Mouse (Mus musculus): Measurements from ENCODE around the gene Col26a1. TPM values are rescaled to one million over a fixed set of nuclear protein-coding genes. Genes with fewer than 3 reads are reported as not detected.

Gene Col26a1
- polyA plus RNA-seq, 1 experiment: 0.02 TPM

GRCm38 (mm10) chr5:136696516-136696915 lies 186.5 kb downstream of the Col26a1 start:
- Histone ChIP-seq H3K36me3 (ENCODE audit: control insufficient read depth) (no peaks in the 10 kb centered on the region), H3K9me3 (ENCODE audit: control insufficient read depth, low read length) (no peaks in the 10 kb centered on the region), H3K27me3 (ENCODE audit: control insufficient read depth) (no peaks in the 10 kb centered on the region), H3K4me3 (replicated peaks) (no peak overlapping the region), H3K4me1 (ENCODE audit: control insufficient read depth) (no peaks in the 10 kb centered on the region)
- no peak for TF ChIP-seq TAL1 (IDR thresholded peaks at IDR 0.05; ENCODE audit: low read length)
- no peak for TF ChIP-seq GATA1 (IDR thresholded peaks at IDR 0.05; ENCODE audit: low read length)

DNA sequence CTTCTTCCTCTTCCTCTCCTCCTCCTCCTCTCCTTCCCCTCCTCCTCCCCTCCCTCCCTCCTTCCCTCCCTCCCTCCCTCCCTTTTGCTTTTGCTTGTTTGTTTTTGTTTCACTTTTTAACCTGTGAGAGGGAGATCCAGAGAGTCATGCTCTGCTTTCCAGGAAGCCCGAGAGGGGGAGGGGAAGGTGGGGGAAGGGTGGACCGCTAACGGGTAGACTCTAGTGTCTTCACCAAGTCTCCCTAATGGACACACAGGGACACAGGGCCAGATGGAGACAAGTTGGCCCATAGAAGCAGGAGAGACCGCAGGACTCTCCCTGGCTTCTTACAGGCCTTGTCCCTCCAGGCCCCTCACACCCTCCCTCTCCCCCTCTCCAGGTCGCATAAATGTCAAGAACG lies 188.0 kb downstream of the Col26a1 start:
- H3K4me3 ChIP-seq (replicated peaks): no peak overlapping the region
- TF ChIP-seq GATA1 (IDR thresholded peaks at IDR 0.05; ENCODE audit: low read length) (no peak), TAL1 (IDR thresholded peaks at IDR 0.05; ENCODE audit: low read length) (no peak)
- H3K36me3 ChIP-seq (ENCODE audit: control insufficient read depth): no peaks in the 10 kb centered on the region
- no peaks in the 10 kb centered on the region for H3K9me3 ChIP-seq (ENCODE audit: control insufficient read depth, low read length)
- H3K4me1 ChIP-seq (ENCODE audit: control insufficient read depth): no peaks in the 10 kb centered on the region
- H3K27me3 ChIP-seq (ENCODE audit: control insufficient read depth): no peaks in the 10 kb centered on the region

DNA sequence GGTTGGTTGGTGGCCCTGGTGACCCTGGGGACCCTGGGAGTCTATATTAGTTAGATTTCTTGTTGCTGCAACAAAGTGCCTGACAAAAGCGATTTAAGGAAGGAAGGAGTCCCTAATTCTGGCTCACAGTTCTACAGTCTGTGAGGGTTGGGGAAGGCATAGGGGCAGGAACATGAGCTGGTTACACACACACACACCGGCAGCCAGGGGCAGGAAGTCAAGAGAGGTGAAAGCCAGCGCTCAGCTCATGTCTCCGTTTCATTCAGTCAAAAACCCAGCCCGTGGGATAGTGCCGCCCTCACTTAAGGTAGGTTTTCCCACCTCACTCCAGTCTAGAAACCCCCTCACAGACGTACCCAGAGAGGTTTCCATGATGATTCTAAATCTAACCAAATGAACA lies 189.6 kb downstream of the Col26a1 start:
- H3K4me1 ChIP-seq (ENCODE audit: control insufficient read depth): no peaks in the 10 kb centered on the region
- TF ChIP-seq TAL1 (IDR thresholded peaks at IDR 0.05; ENCODE audit: low read length): no peak
- no peak for TF ChIP-seq GATA1 (IDR thresholded peaks at IDR 0.05; ENCODE audit: low read length)
- no peak overlapping the region for H3K4me3 ChIP-seq (replicated peaks)
- no peaks in the 10 kb centered on the region for H3K27me3 ChIP-seq (ENCODE audit: control insufficient read depth)
- no peaks in the 10 kb centered on the region for H3K36me3 ChIP-seq (ENCODE audit: control insufficient read depth)
- H3K9me3 ChIP-seq (ENCODE audit: control insufficient read depth, low read length): no peaks in the 10 kb centered on the region

GRCm38 (mm10) chr5:136692784-136693183 lies 190.2 kb downstream of the Col26a1 start, which contains the start of gene Myl10:
Gene Myl10, plus strand, starts transcription at chr5:136693146.
- Histone ChIP-seq H3K4me1 (ENCODE audit: control insufficient read depth) (no peaks in the 10 kb centered on the region), H3K4me3 (replicated peaks) (no peak within 1 kb of the TSS), H3K27me3 (ENCODE audit: control insufficient read depth) (no peaks in the 10 kb centered on the region), H3K36me3 (ENCODE audit: control insufficient read depth) (no peaks in the 10 kb centered on the region), H3K9me3 (ENCODE audit: control insufficient read depth, low read length) (no peaks in the 10 kb centered on the region)
- no peak for TF ChIP-seq TAL1 (IDR thresholded peaks at IDR 0.05; ENCODE audit: low read length)
- no peak for TF ChIP-seq GATA1 (IDR thresholded peaks at IDR 0.05; ENCODE audit: low read length)

Other genes with a start within 250 kb of the Col26a1 start
- gene Myl10, start 190.1 kb downstream of the Col26a1 start, polyA plus RNA-seq (2012): not detected in 2 replicates
- 0.02 and 0.24 TPM in 2 replicates for gene Ift22, start 24.9 kb upstream of the Col26a1 start, polyA plus RNA-seq (2012)
- gene Fis1, start 70.1 kb upstream of the Col26a1 start, polyA plus RNA-seq (2012): 325 and 364 TPM in 2 replicates
- 0.03 and 0.04 TPM in 2 replicates for gene Cldn15, start 83.4 kb upstream of the Col26a1 start, polyA plus RNA-seq (2012)
- gene Plod3, start 103.8 kb upstream of the Col26a1 start, polyA plus RNA-seq (2012): 1.8 and 3.6 TPM in 2 replicates
- 55.9 and 77.3 TPM in 2 replicates for gene Znhit1, start 104.8 kb upstream of the Col26a1 start, polyA plus RNA-seq (2012)
- 0.10 and 0.17 TPM in 2 replicates for gene Vgf, start 143.2 kb upstream of the Col26a1 start, polyA plus RNA-seq (2012)
- gene Ap1s1, start 162.9 kb upstream of the Col26a1 start, polyA plus RNA-seq (2012): 11.7 and 12.6 TPM in 2 replicates
- gene Serpine1, start 189.1 kb upstream of the Col26a1 start, polyA plus RNA-seq (2012): not detected in 2 replicates
- gene Trim56, start 233.0 kb upstream of the Col26a1 start, polyA plus RNA-seq (2012): 3.3 and 3.5 TPM in 2 replicates